In genomic region chr17:9939576-9939975, GRCm38 (mm10) we compare ENCODE assay signal across 14 mouse cellular contexts.
"Had no signal": no experiment of that assay in that cellular context is flagged by ENCODE, and none has a peak within 500 bp of the region (broad histone marks: within the 10 kb centered on the region; RNA-seq: fewer than 3 reads in every experiment).

No protein-coding gene starts in this region.

- H3K4me3 ChIP-seq: limb, embryonic 13.5 days; midbrain, embryonic 10.5 days; myocyte; neural tube, embryonic 13.5 days had no signal

- DNase-seq: kidney, adult 8-10 months; kidney, postnatal 25 days; layer of hippocampus, adult 9-11 months; layer of hippocampus, postnatal 36 days; lung, adult 2 months; lung, postnatal 36 days; midbrain, embryonic 14.5 days had no signal

- H3K27ac ChIP-seq: limb, embryonic 13.5 days; liver, embryonic 14.5 days; midbrain, embryonic 10.5 days; neural tube, embryonic 13.5 days; stomach, postnatal 0 days had no signal

- H3K4me1 ChIP-seq: limb, embryonic 13.5 days had no signal

- H3K9me3 ChIP-seq: limb, embryonic 13.5 days; neural tube, embryonic 13.5 days had no signal

- H3K27me3 ChIP-seq: limb, embryonic 13.5 days; neural tube, embryonic 13.5 days had no signal

- H3K4me2 ChIP-seq: limb, embryonic 13.5 days; neural tube, embryonic 13.5 days had no signal

- H3K36me3 ChIP-seq: limb, embryonic 13.5 days; midbrain, embryonic 10.5 days; neural tube, embryonic 13.5 days had no signal

- ATAC-seq: lung, postnatal 0 days had no signal

- H3K9ac ChIP-seq: limb, embryonic 13.5 days; liver, embryonic 14.5 days; neural tube, embryonic 13.5 days had no signal
